Mouse (Mus musculus) B cell, adult 2 months (primary cell): ENCODE results near the gene Iglon5.
A peak's percentile ranks its signal among the peaks of the same experiment; 100 is the strongest.

Source experiments
- DNase-seq, 2 experiments: peaks; one replicate each; pipeline ENCODE4 v3.0.0; 2022

Iglon5 gene

GRCm38 (mm10) chr7:43464864-43465343 is 25.0 kb downstream of the Iglon5 start:
- DNase-seq: no peak

- no peak for DNase-seq
Measured at GRCm38 (mm10) chr7:43463976-43464375, 25.9 kb downstream of the Iglon5 start.

GRCm38 (mm10) chr7:43462851-43463250 is 27.0 kb downstream of the Iglon5 start, which contains the start of gene Vsig10l:
Vsig10l (plus strand) TSS chr7:43463151.
- no peak for DNase-seq

GRCm38 (mm10) chr7:43454371-43454770 is 35.5 kb downstream of the Iglon5 start:
- no peak for DNase-seq

GRCm38 (mm10) chr7:43453599-43454355 is 36.1 kb downstream of the Iglon5 start:
- DNase-seq: no peak

GRCm38 (mm10) chr7:43452609-43453008 is 37.3 kb downstream of the Iglon5 start:
- DNase-seq: peak; percentile 58 to 65

- DNase-seq: no peak
Measured at GRCm38 (mm10) chr7:43451726-43452125, 38.1 kb downstream of the Iglon5 start.

GRCm38 (mm10) chr7:43449811-43450210 is 40.1 kb downstream of the Iglon5 start:
- no peak for DNase-seq

- no peak for DNase-seq
Measured at GRCm38 (mm10) chr7:43448246-43448645, 41.6 kb downstream of the Iglon5 start.

GRCm38 (mm10) chr7:43447801-43448200 is 42.1 kb downstream of the Iglon5 start:
- no peak for DNase-seq

GRCm38 (mm10) chr7:43443917-43444293 is 46.0 kb downstream of the Iglon5 start, which contains the start of the genes Etfb and Gm45233:
Etfb (plus strand) TSS chr7:43444083.
Gm45233 (plus strand) TSS chr7:43444128.
- peak; percentile 85 to 86 for DNase-seq

- DNase-seq: peak; percentile 65 to 69
Measured at GRCm38 (mm10) chr7:43443126-43443916, 46.6 kb downstream of the Iglon5 start.

- DNase-seq: no peak
Measured at GRCm38 (mm10) chr7:43442684-43443083, 47.2 kb downstream of the Iglon5 start.

- DNase-seq: no peak
Measured at GRCm38 (mm10) chr7:43441071-43441470, 48.8 kb downstream of the Iglon5 start.

- no peak for DNase-seq
Measured at GRCm38 (mm10) chr7:43440482-43440881, 49.4 kb downstream of the Iglon5 start, which contains the start of gene Cldnd2. Cldnd2 (plus strand) TSS chr7:43440782.

- DNase-seq: no peak
Measured at GRCm38 (mm10) chr7:43438611-43439010, 51.3 kb downstream of the Iglon5 start.

- DNase-seq: no peak
Measured at GRCm38 (mm10) chr7:43436341-43437255, 53.3 kb downstream of the Iglon5 start, which contains the start of gene Nkg7. Nkg7 (plus strand) TSS chr7:43437073.

GRCm38 (mm10) chr7:43434676-43435075 is 55.2 kb downstream of the Iglon5 start:
- DNase-seq: no peak

GRCm38 (mm10) chr7:43432891-43433290 is 57.0 kb downstream of the Iglon5 start:
- DNase-seq: no peak

GRCm38 (mm10) chr7:43429500-43429899 is 60.4 kb downstream of the Iglon5 start:
- DNase-seq: no peak

GRCm38 (mm10) chr7:43427406-43427805 is 62.5 kb downstream of the Iglon5 start, which contains the start of gene Lim2:
Lim2 (plus strand) TSS chr7:43427670.
- DNase-seq: no peak

- no peak for DNase-seq
Measured at GRCm38 (mm10) chr7:43423991-43424625, 65.8 kb downstream of the Iglon5 start.
